Comparison of ENCODE assay signal across 9 mouse cellular contexts in the genomic region with DNA sequence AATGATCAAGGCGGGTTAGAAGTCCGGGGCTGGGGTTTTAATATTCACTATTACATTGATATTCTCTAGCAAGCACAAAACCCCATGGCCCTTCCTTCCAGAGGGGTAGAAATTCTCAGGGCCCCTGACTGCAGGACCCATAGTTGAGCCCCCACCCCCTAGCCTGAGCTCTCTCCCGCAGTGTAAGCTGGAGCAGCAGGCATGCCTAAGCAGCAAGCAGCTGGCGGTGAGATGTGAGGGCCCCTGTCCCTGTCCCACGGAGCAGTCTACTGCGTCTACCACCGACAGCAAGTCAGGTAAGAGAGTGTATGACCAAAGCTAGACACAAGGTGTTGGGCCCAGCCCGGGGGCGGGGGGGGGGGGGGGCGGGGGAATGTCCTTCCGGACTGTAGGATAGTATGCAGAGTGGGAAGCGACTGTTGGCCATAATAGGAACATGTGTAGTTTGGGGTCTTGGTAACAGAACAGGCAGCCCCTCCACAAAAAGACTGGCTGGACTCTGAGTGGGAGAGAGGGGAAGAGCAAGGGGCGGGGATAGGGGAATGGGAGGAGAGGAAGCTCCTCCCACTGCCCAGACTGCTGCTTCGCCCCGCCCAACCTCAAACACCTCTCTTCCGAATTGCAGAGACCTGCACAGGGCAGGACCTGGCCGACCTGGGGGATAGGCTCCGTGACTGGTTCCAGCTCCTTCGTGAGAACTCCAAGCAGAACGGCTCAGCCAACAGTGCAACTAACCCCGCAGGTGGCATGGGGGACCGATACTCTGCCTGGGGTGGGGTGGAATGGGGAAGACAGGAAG. TPM values are rescaled to one million over a fixed set of nuclear protein-coding genes. Genes with fewer than 3 reads are reported as not detected.
A peak's percentile ranks its signal among the peaks of the same experiment; 100 is the strongest.
DNase-seq lines count a peak whose midpoint lies in the region; ATAC-seq and TF ChIP-seq lines count a peak whose summit lies in the region.
"Had no signal": no experiment of that assay in that cellular context is flagged by ENCODE, and none has a peak within 500 bp of the region (broad histone marks: within the 10 kb centered on the region; RNA-seq: fewer than 3 reads in every experiment).

No protein-coding gene starts in this region.

- H3K4me3 ChIP-seq in kidney, postnatal 0 days (replicated peaks; ENCODE audit: low read depth, low read length), result no peak overlapping the region
- no peak overlapping the region for H3K4me3 ChIP-seq in embryonic facial prominence, embryonic 11.5 days (ENCODE audit: low read depth, low read length)
- peak overlapping the region; percentile 31 for H3K4me3 ChIP-seq in limb, embryonic 10.5 days
- H3K4me3 ChIP-seq in neural tube, embryonic 12.5 days, result no peak overlapping the region
- H3K4me3 ChIP-seq: myocyte had no signal

- peak; percentile 51 for DNase-seq in kidney, postnatal 0 days (ENCODE audit: low spot score)
- no peak for DNase-seq in kidney, adult 8-10 months
- DNase-seq in embryonic facial prominence, embryonic 11.5 days (ENCODE audit: low spot score), result peak; percentile 38
- DNase-seq in limb, embryonic 10.5 days (ENCODE audit: low spot score), result no peak
- no peak for DNase-seq in left cerebral cortex, adult 18-20 months (ENCODE audit: low spot score in 2 of 2)
- no peak for DNase-seq in layer of hippocampus, adult 9-11 months
- DNase-seq in left cerebral cortex, postnatal 25 days (ENCODE audit: low spot score in 2 of 2), result no peak

- no peak; the same call in 1 of the 2 replicates for ATAC-seq in kidney, postnatal 0 days (replicated peaks; ENCODE audit: low FRiP score, low read depth)
- peak; percentile 54 for ATAC-seq in embryonic facial prominence, embryonic 11.5 days (replicated peaks; ENCODE audit: insufficient number of reproducible peaks, low FRiP score, low TSS enrichment, low read depth)
- no peak for ATAC-seq in neural tube, embryonic 12.5 days (ENCODE audit: low FRiP score, low read depth)

- H3K36me3 ChIP-seq in kidney, postnatal 0 days (ENCODE audit: insufficient read depth, low read length), result no peaks in the 10 kb centered on the region
- H3K36me3 ChIP-seq in embryonic facial prominence, embryonic 11.5 days (replicated peaks; ENCODE audit: control insufficient read depth, insufficient read depth, low read depth, low read length), result no peaks in the 10 kb centered on the region
- H3K36me3 ChIP-seq in limb, embryonic 10.5 days, result no peaks in the 10 kb centered on the region
- H3K36me3 ChIP-seq in neural tube, embryonic 12.5 days, result peaks cover 52% of the 10 kb centered on the region

- no peak for TF ChIP-seq CTCF in kidney, postnatal 0 days (IDR thresholded peaks at IDR 0.05; ENCODE audit: low read depth)

- no peaks in the 10 kb centered on the region for H3K27me3 ChIP-seq in kidney, postnatal 0 days (ENCODE audit: insufficient read depth, low read length)
- no peaks in the 10 kb centered on the region for H3K27me3 ChIP-seq in embryonic facial prominence, embryonic 11.5 days (ENCODE audit: control insufficient read depth, insufficient read depth, low read length)
- 0 out of 2 replicates have a peak, but pooled peaks cover 3% of the 10 kb centered on the region for H3K27me3 ChIP-seq in limb, embryonic 10.5 days (ENCODE audit: low read depth, poor library complexity, severe bottlenecking)
- no peaks in the 10 kb centered on the region for H3K27me3 ChIP-seq in neural tube, embryonic 12.5 days (replicated peaks)

- no peaks in the 10 kb centered on the region for H3K4me1 ChIP-seq in kidney, postnatal 0 days (replicated peaks; ENCODE audit: insufficient read depth, low read length)
- no peaks in the 10 kb centered on the region for H3K4me1 ChIP-seq in embryonic facial prominence, embryonic 11.5 days (ENCODE audit: control insufficient read depth, insufficient read depth, low read length)
- peaks cover 9% of the 10 kb centered on the region for H3K4me1 ChIP-seq in limb, embryonic 10.5 days
- H3K4me1 ChIP-seq in neural tube, embryonic 12.5 days, result no peaks in the 10 kb centered on the region

- no peaks in the 10 kb centered on the region for H3K9me3 ChIP-seq in kidney, postnatal 0 days (replicated peaks; ENCODE audit: low read length)
- H3K9me3 ChIP-seq in embryonic facial prominence, embryonic 11.5 days (replicated peaks; ENCODE audit: control insufficient read depth, low read length), result no peaks in the 10 kb centered on the region
- H3K9me3 ChIP-seq in limb, embryonic 10.5 days (replicated peaks), result no peaks in the 10 kb centered on the region
- H3K9me3 ChIP-seq in neural tube, embryonic 12.5 days, result no peaks in the 10 kb centered on the region

- H3K27ac ChIP-seq in kidney, postnatal 0 days, result no peak overlapping the region
- no peak overlapping the region for H3K27ac ChIP-seq in embryonic facial prominence, embryonic 11.5 days (replicated peaks; ENCODE audit: low read depth, low read length)
- H3K27ac ChIP-seq in limb, embryonic 10.5 days, result 0 out of 2 replicates have a peak overlapping the region, but pooled peaks have one; percentile 37
- no peak overlapping the region for H3K27ac ChIP-seq in neural tube, embryonic 12.5 days

- H3K9ac ChIP-seq in kidney, postnatal 0 days (ENCODE audit: low read depth, low read length), result no peak overlapping the region
- no peak overlapping the region for H3K9ac ChIP-seq in embryonic facial prominence, embryonic 11.5 days (replicated peaks; ENCODE audit: low read length)
- H3K9ac ChIP-seq in neural tube, embryonic 12.5 days, result no peak overlapping the region

- peak overlapping the region; percentile 21; the same call in 1 of the 2 replicates for H3K4me2 ChIP-seq in kidney, postnatal 0 days (ENCODE audit: low read length)
- no peak overlapping the region for H3K4me2 ChIP-seq in embryonic facial prominence, embryonic 11.5 days (ENCODE audit: low read depth, low read length)
- H3K4me2 ChIP-seq in neural tube, embryonic 12.5 days (replicated peaks), result 0 out of 2 replicates have a peak overlapping the region, but pooled peaks have one; percentile 16

- 30% methylated on average over 21 of the region's 22 CpGs for WGBS in kidney, postnatal 0 days
- 27% methylated on average over 19 of the region's 22 CpGs for WGBS in embryonic facial prominence, embryonic 11.5 days
- 18% methylated on average over 21 of the region's 22 CpGs for WGBS in limb, embryonic 10.5 days
- 26% methylated on average over 22 of the region's 22 CpGs for WGBS in neural tube, embryonic 12.5 days

- intact Hi-C loops in left cerebral cortex, postnatal 25 days (cut with DNase I), result no loop called here

RNA-seq across cellular contexts. Expression of gene Spock2, which starts 19.7 kb away (rescaled TPM):
- polyA plus RNA-seq in kidney, postnatal 0 days (2015; fragmentation: Nextera tagmentation; extraction: Ambion mirVana), result 22.0 and 24.2 TPM in 2 replicates
- 4.8 and 7.4 TPM in 2 replicates for polyA plus RNA-seq in embryonic facial prominence, embryonic 11.5 days (2014; fragmentation: Nextera tagmentation; extraction: Ambion mirVana)
- 1.1 and 2.0 TPM in 2 replicates for polyA plus RNA-seq in limb, embryonic 10.5 days (2016; fragmentation: Nextera tagmentation; extraction: Ambion mirVana)
- polyA plus RNA-seq in neural tube, embryonic 12.5 days (2016; fragmentation: Nextera tagmentation; extraction: Ambion mirVana), result 68.8 and 74.6 TPM in 2 replicates
- 100 to 1,000 TPM; 536 to 539 TPM for total RNA-seq in left cerebral cortex, adult 18-20 months (2021)
- total RNA-seq in left cerebral cortex, postnatal 25 days (2021), result 100 to 1,000 TPM; 588 to 602 TPM

Comparison
In these comparisons a context has a peak if more than half of its experiments do, and no peak if none do; other contexts are left out.
1. DNase-seq: peak in kidney, postnatal 0 days (single experiment) and embryonic facial prominence, embryonic 11.5 days (single experiment); none in kidney, adult 8-10 months (0 of 2), limb, embryonic 10.5 days (single experiment), left cerebral cortex, adult 18-20 months (0 of 2), layer of hippocampus, adult 9-11 months (single experiment) and left cerebral cortex, postnatal 25 days (0 of 2).